Mouse (Mus musculus) forebrain, embryonic 16.5 days (tissue): ENCODE data around the gene Cux1. TPM values are rescaled to one million over a fixed set of nuclear protein-coding genes. Genes with fewer than 3 reads are reported as not detected.

Experiments used
- ATAC-seq: fragments of 200-750 bp; cut with Nextera tagmentation; 2 replicates; pipeline ENCODE4 v1.8.0; 2017; ENCODE audit warnings: mild to moderate bottlenecking, moderate library complexity
- H3K27ac ChIP-seq: fragments of 300-500 bp; sonication (generic); 2 replicates; pipeline ENCODE4 v1.5.1; 2014; ENCODE audit warnings: low read length, control low read depth
- H3K27me3 ChIP-seq: fragments of 300-500 bp; sonication (generic); replicated peaks from 2 replicates; pipeline ENCODE4 v1.6.1; 2014; ENCODE audit warnings: low read length; ENCODE audit not compliant: control insufficient read depth, insufficient read depth
- H3K36me3 ChIP-seq: fragments of 300-500 bp; sonication (generic); 2 replicates; pipeline ENCODE4 v1.6.1; 2014; ENCODE audit not compliant: control insufficient read depth, insufficient read depth
- H3K4me1 ChIP-seq: fragments of 300-500 bp; sonication (generic); replicated peaks from 2 replicates; pipeline ENCODE4 v1.6.1; 2014; ENCODE audit warnings: low read length; ENCODE audit not compliant: control insufficient read depth, insufficient read depth
- H3K4me2 ChIP-seq: fragments of 300-500 bp; sonication (generic); 2 replicates; pipeline ENCODE4 v1.6.1; 2014; ENCODE audit warnings: mild to moderate bottlenecking, low read length, control low read depth
- H3K4me3 ChIP-seq: fragments of 300-500 bp; sonication (generic); replicated peaks from 2 replicates; pipeline ENCODE4 v1.5.1; 2014; ENCODE audit warnings: mild to moderate bottlenecking, low read length, control low read depth
- H3K9ac ChIP-seq: fragments of 300-500 bp; sonication (generic); replicated peaks from 2 replicates; pipeline ENCODE4 v1.6.1; 2014; ENCODE audit warnings: low read depth, low read length, control low read depth
- H3K9me3 ChIP-seq: fragments of 300-500 bp; sonication (generic); 2 replicates; pipeline ENCODE4 v1.6.1; 2016; ENCODE audit warnings: low read length; ENCODE audit not compliant: control insufficient read depth
- WGBS: fragments of 180-500 bp; shearing (Covaris S2); extraction: QIAGEN DNeasy Blood & Tissue Kit; methylation state at CpG from one replicate; pipeline ENCODE4 v1.1.7; 2014; 5-methylcytosine and 5-hydroxymethylcytosine counted together
- polyA plus RNA-seq: library from polyadenylated mRNA; unstranded; fragments of >200 nt; fragmentation: Nextera tagmentation; extraction: Ambion mirVana; gene quantifications from 2 replicates; pipeline ENCODE4 v1.2.1, GENCODE M21; 2015

Gene Cux1
- polyA plus RNA-seq, 1 experiment from 2014 or later, result 138 TPM

DNA sequence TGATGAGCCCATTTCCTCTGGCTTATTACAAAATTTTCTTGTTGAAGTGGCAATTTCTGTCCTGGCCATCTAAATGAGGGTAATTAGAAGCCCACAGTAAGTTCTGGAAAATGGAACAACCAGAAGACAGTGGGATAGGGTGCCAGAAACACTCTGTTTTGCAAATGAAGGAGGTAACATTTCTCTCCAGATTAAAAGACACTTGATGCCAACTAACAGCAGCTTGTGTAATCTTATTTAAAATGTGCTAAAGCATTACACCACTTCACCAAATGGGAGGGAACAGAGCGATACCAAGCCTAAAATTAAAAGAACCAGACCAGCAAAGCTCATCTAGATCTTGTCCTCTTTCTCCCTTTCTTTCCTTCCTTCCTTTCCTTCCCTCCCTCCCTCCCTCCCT, 61.0 kb downstream of the Cux1 start:
- Histone ChIP-seq H3K4me2 (no peak overlapping the region), H3K4me3 (no peak overlapping the region), H3K9me3 (no peaks in the 10 kb centered on the region), H3K4me1 (peaks cover 43% of the 10 kb centered on the region), H3K27ac (no peak overlapping the region), H3K36me3 (no peaks in the 10 kb centered on the region), H3K9ac (no peak overlapping the region), H3K27me3 (no peaks in the 10 kb centered on the region)
- peak; percentile 54 for ATAC-seq
- WGBS, result 45% methylated on average over 1 of the region's 1 CpGs

- no peaks in the 10 kb centered on the region for H3K27me3 ChIP-seq
- H3K9ac ChIP-seq, result no peak overlapping the region
- no peaks in the 10 kb centered on the region for H3K36me3 ChIP-seq
- H3K27ac ChIP-seq, result no peak overlapping the region
- 69% methylated on average over 5 of the region's 5 CpGs for WGBS
- H3K4me2 ChIP-seq, result no peak overlapping the region
- no peak for ATAC-seq
- H3K9me3 ChIP-seq, result no peaks in the 10 kb centered on the region
- H3K4me3 ChIP-seq, result no peak overlapping the region
- H3K4me1 ChIP-seq, result peaks cover 45% of the 10 kb centered on the region
Observed at GRCm38 (mm10) chr5:136502491-136503086, 64.7 kb downstream of the Cux1 start.

DNA sequence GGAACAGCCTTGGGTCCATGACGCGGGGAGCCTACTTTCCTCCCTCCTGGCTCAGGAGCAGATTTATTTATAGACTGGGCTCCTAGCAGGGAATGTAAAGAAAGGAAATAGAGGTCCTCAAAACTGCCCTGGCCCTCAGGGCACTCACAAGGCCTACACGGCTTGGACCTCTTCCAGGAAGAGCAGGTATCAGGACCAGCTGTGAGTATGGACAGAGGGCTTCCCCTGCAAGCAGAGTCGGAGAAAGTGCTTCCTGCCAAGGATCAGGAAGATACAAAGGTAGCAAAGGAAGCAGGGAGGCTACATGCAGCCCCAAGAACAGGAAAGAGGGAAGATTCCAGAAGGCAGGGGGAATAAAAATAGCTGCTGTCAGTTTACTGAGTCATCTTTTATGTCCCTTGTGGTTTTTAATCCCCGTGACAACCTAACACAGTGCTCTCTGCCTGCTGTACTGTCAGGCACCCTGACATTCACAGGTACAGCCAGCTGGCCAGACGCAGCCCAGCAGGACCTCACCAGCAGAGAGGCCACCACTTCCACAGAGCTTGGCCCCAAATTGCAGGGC, 66.9 kb downstream of the Cux1 start:
- Histone ChIP-seq H3K9me3 (no peaks in the 10 kb centered on the region), H3K4me3 (no peak overlapping the region), H3K4me1 (peaks cover 45% of the 10 kb centered on the region), H3K27ac (no peak overlapping the region), H3K27me3 (no peaks in the 10 kb centered on the region), H3K4me2 (no peak overlapping the region), H3K9ac (no peak overlapping the region), H3K36me3 (no peaks in the 10 kb centered on the region)
- WGBS, result 63% methylated on average over 6 of the region's 6 CpGs
- ATAC-seq, result no peak

DNA sequence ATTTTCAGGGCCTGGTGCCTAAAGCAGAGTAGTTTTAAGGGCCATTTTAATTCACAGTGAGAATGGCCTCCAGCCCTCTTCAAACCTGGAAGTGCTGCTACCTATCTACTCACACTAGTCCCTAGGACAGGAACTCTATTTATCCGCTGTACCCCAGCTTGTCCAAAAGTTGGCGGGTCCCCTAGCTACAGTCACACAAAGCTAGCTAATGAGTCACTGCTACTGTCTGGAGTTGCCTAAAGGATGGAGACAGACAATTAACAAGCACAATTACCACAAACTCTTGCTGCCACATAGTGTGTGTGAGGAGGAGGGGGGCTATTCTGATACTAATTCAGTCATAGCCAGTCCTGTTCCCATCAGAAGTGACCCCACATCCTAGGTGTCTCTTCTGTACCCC, 68.0 kb downstream of the Cux1 start:
- no peak overlapping the region for H3K9ac ChIP-seq
- H3K9me3 ChIP-seq, result no peaks in the 10 kb centered on the region
- no peak overlapping the region for H3K4me3 ChIP-seq
- no peak for ATAC-seq
- WGBS, result 35% methylated on average over 2 of the region's 2 CpGs
- no peaks in the 10 kb centered on the region for H3K36me3 ChIP-seq
- no peak overlapping the region for H3K27ac ChIP-seq
- H3K4me1 ChIP-seq, result peaks cover 43% of the 10 kb centered on the region
- no peak overlapping the region for H3K4me2 ChIP-seq
- no peaks in the 10 kb centered on the region for H3K27me3 ChIP-seq

DNA sequence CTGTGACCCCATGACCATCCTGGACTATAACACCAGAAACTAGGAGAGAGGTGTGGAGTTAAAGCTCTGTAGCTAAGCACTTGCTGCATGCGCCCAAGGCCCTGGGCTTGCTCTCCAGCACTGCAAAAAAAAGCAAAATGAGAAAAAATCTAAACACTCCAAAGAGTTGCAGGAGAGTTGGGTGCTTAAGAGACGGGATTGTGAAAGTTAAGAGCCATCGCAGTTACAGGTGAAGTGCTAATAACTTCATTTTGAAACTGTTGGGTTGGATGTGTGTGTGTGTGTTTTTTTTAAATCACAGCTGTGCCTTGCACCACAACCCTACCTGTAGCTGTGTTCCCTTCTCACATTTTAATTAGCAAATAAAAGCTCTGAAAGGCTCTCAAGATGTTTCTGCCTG, 68.5 kb downstream of the Cux1 start:
- Histone ChIP-seq H3K27ac (no peak overlapping the region), H3K36me3 (no peaks in the 10 kb centered on the region), H3K4me2 (no peak overlapping the region), H3K9me3 (no peaks in the 10 kb centered on the region), H3K27me3 (no peaks in the 10 kb centered on the region), H3K4me1 (peaks cover 38% of the 10 kb centered on the region), H3K9ac (no peak overlapping the region), H3K4me3 (no peak overlapping the region)
- ATAC-seq, result no peak
- WGBS, result 97% methylated on average over 3 of the region's 3 CpGs

DNA sequence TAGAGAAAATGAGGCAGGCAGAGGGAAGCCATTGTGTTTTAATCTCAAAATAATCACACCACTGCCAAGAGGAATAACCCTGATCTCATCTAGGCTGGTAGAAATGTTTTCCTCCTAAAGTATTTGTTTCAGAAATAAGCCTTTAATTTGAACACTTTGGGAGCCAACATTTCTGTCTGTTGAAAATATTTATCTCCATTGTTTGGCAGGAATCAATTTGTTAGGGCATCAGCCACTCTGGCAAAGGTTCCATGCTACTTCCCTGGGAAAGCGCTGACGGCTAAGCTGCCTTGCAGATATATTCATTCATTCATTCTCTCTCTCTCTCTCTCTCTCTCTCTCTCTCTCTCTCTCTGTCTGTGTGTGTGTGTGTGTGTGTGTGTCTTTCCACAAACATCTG, 70.0 kb downstream of the Cux1 start:
- Histone ChIP-seq H3K9me3 (no peaks in the 10 kb centered on the region), H3K27me3 (no peaks in the 10 kb centered on the region), H3K36me3 (no peaks in the 10 kb centered on the region), H3K4me1 (peaks cover 31% of the 10 kb centered on the region), H3K4me3 (no peak overlapping the region), H3K4me2 (no peak overlapping the region), H3K9ac (no peak overlapping the region), H3K27ac (no peak overlapping the region)
- 43% methylated on average over 2 of the region's 2 CpGs for WGBS
- ATAC-seq, result no peak

DNA sequence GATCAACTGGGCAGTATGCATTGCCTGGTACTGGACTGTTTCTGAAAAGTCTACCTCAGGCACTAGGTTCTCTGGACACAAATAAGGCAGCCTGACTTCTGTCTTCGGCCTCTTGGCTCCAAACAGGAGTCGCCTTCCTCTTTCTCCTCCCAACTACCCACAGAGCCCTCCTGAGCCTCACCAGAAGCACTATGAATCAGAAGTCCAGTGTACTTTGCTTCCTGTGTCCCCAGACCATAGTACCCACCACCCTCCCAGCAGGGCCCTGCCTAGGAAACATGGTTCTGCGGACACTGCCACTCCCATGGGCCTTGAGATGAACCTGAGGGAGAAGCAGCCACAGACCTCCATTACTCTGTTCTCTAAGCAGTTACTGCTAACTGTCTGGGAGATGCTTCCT, 71.7 kb downstream of the Cux1 start:
- no peak for ATAC-seq
- H3K4me1 ChIP-seq, result peaks cover 24% of the 10 kb centered on the region
- no peak overlapping the region for H3K4me2 ChIP-seq
- no peaks in the 10 kb centered on the region for H3K27me3 ChIP-seq
- 76% methylated on average over 3 of the region's 3 CpGs for WGBS
- no peak overlapping the region for H3K4me3 ChIP-seq
- no peak overlapping the region for H3K9ac ChIP-seq
- no peaks in the 10 kb centered on the region for H3K36me3 ChIP-seq
- H3K27ac ChIP-seq, result no peak overlapping the region
- no peaks in the 10 kb centered on the region for H3K9me3 ChIP-seq

- Histone ChIP-seq H3K4me1 (peaks cover 19% of the 10 kb centered on the region), H3K36me3 (no peaks in the 10 kb centered on the region), H3K4me3 (no peak overlapping the region), H3K9ac (no peak overlapping the region), H3K4me2 (no peak overlapping the region), H3K9me3 (no peaks in the 10 kb centered on the region), H3K27ac (no peak overlapping the region), H3K27me3 (no peaks in the 10 kb centered on the region)
- 63% methylated on average over 7 of the region's 7 CpGs for WGBS
- no peak for ATAC-seq
Observed at GRCm38 (mm10) chr5:136494927-136495326, 72.4 kb downstream of the Cux1 start.

GRCm38 (mm10) chr5:136494288-136494687, 73.0 kb downstream of the Cux1 start:
- no peak overlapping the region for H3K4me3 ChIP-seq
- no peak overlapping the region for H3K27ac ChIP-seq
- H3K9me3 ChIP-seq, result no peaks in the 10 kb centered on the region
- no peaks in the 10 kb centered on the region for H3K27me3 ChIP-seq
- no peak overlapping the region for H3K9ac ChIP-seq
- no peak for ATAC-seq
- 94% methylated on average over 2 of the region's 2 CpGs for WGBS
- no peak overlapping the region for H3K4me2 ChIP-seq
- peaks cover 20% of the 10 kb centered on the region for H3K4me1 ChIP-seq
- no peaks in the 10 kb centered on the region for H3K36me3 ChIP-seq

- H3K4me3 ChIP-seq, result no peak overlapping the region
- H3K9ac ChIP-seq, result no peak overlapping the region
- no peaks in the 10 kb centered on the region for H3K36me3 ChIP-seq
- ATAC-seq, result no peak
- H3K27me3 ChIP-seq, result no peaks in the 10 kb centered on the region
- 82% methylated on average over 5 of the region's 5 CpGs for WGBS
- H3K4me1 ChIP-seq, result peaks cover 24% of the 10 kb centered on the region
- H3K4me2 ChIP-seq, result no peak overlapping the region
- H3K27ac ChIP-seq, result no peak overlapping the region
- no peaks in the 10 kb centered on the region for H3K9me3 ChIP-seq
Observed at GRCm38 (mm10) chr5:136489450-136489849, 77.8 kb downstream of the Cux1 start.
